Comparison of ENCODE assay signal across 8 mouse cellular contexts in genomic region chr11:61761584-61762407, GRCm38 (mm10). TPM values are rescaled to one million over a fixed set of nuclear protein-coding genes. Genes with fewer than 3 reads are reported as not detected.
DNase-seq lines count a peak whose midpoint lies in the region; ATAC-seq and TF ChIP-seq lines count a peak whose summit lies in the region.

Prpsap2 (minus strand) TSS chr11:61762088.

- no peaks in the 10 kb centered on the region for H3K27me3 ChIP-seq in heart, embryonic 12.5 days (replicated peaks)
- H3K27me3 ChIP-seq in kidney, postnatal 0 days (ENCODE audit: insufficient read depth, low read length): no peaks in the 10 kb centered on the region
- no peaks in the 10 kb centered on the region for H3K27me3 ChIP-seq in liver, embryonic 11.5 days (replicated peaks; ENCODE audit: control insufficient read depth, insufficient read depth, low read length)
- H3K27me3 ChIP-seq in stomach, embryonic 14.5 days (ENCODE audit: control insufficient read depth, insufficient read depth, low read length): no peaks in the 10 kb centered on the region

- ATAC-seq in erythroid progenitor cell, adult 5-6 weeks (replicated peaks; ENCODE audit: low FRiP score, poor library complexity, severe bottlenecking): peak; percentile 90
- ATAC-seq in heart, embryonic 12.5 days (ENCODE audit: insufficient number of reproducible peaks, low FRiP score): peak; percentile 92
- peak; percentile 94 for ATAC-seq in kidney, postnatal 0 days (replicated peaks; ENCODE audit: low FRiP score, low read depth)
- ATAC-seq in liver, embryonic 11.5 days (replicated peaks; ENCODE audit: low FRiP score): peak; percentile 94
- peak; percentile 94 for ATAC-seq in stomach, embryonic 14.5 days (ENCODE audit: insufficient number of reproducible peaks, insufficient read depth, low FRiP score, low read depth)

- peak within 1 kb of the TSS; percentile 80 for H3K4me3 ChIP-seq in heart, embryonic 12.5 days
- H3K4me3 ChIP-seq in kidney, postnatal 0 days (replicated peaks; ENCODE audit: low read depth, low read length): peak within 1 kb of the TSS; percentile 62
- H3K4me3 ChIP-seq in liver, embryonic 11.5 days (ENCODE audit: low read depth, low read length): peak within 1 kb of the TSS; percentile 70
- peak within 1 kb of the TSS; percentile 55 for H3K4me3 ChIP-seq in stomach, embryonic 14.5 days (ENCODE audit: low read depth, low read length)

- no peaks in the 10 kb centered on the region for H3K9me3 ChIP-seq in heart, embryonic 12.5 days (replicated peaks)
- no peaks in the 10 kb centered on the region for H3K9me3 ChIP-seq in kidney, postnatal 0 days (replicated peaks; ENCODE audit: low read length)
- H3K9me3 ChIP-seq in liver, embryonic 11.5 days (ENCODE audit: control insufficient read depth, low read length): no peaks in the 10 kb centered on the region
- H3K9me3 ChIP-seq in stomach, embryonic 14.5 days (ENCODE audit: control insufficient read depth, low read depth, low read length): no peaks in the 10 kb centered on the region

- H3K36me3 ChIP-seq in heart, embryonic 12.5 days: peaks cover 6% of the 10 kb centered on the region
- no peaks in the 10 kb centered on the region for H3K36me3 ChIP-seq in kidney, postnatal 0 days (ENCODE audit: insufficient read depth, low read length)
- no peaks in the 10 kb centered on the region for H3K36me3 ChIP-seq in liver, embryonic 11.5 days (ENCODE audit: control insufficient read depth, insufficient read depth, low read length)
- H3K36me3 ChIP-seq in stomach, embryonic 14.5 days (ENCODE audit: control insufficient read depth, insufficient read depth, low read length): peaks cover 4% of the 10 kb centered on the region; the same call in 1 of the 2 replicates

- WGBS in heart, embryonic 12.5 days: under 1% methylated on average over 51 of the region's 51 CpGs
- under 1% methylated on average over 51 of the region's 51 CpGs for WGBS in kidney, postnatal 0 days
- WGBS in liver, embryonic 11.5 days: under 1% methylated on average over 42 of the region's 51 CpGs
- WGBS in stomach, embryonic 14.5 days: under 1% methylated on average over 51 of the region's 51 CpGs

- H3K4me1 ChIP-seq in heart, embryonic 12.5 days (replicated peaks): peaks cover 4% of the 10 kb centered on the region; the same call in 1 of the 2 replicates
- 0 out of 2 replicates have a peak, but pooled peaks cover 3% of the 10 kb centered on the region for H3K4me1 ChIP-seq in kidney, postnatal 0 days (replicated peaks; ENCODE audit: insufficient read depth, low read length)
- H3K4me1 ChIP-seq in liver, embryonic 11.5 days (replicated peaks; ENCODE audit: control insufficient read depth, insufficient read depth, low read length): peaks cover 21% of the 10 kb centered on the region
- peaks cover 5% of the 10 kb centered on the region; the same call in 1 of the 2 replicates for H3K4me1 ChIP-seq in stomach, embryonic 14.5 days (ENCODE audit: control insufficient read depth, insufficient read depth, low read length)

- peak within 1 kb of the TSS; percentile 70 for H3K4me2 ChIP-seq in heart, embryonic 12.5 days
- H3K4me2 ChIP-seq in kidney, postnatal 0 days (ENCODE audit: low read length): peak within 1 kb of the TSS; percentile 68
- H3K4me2 ChIP-seq in liver, embryonic 11.5 days: peak within 1 kb of the TSS; percentile 72
- H3K4me2 ChIP-seq in stomach, embryonic 14.5 days (replicated peaks; ENCODE audit: low read depth, low read length): peak within 1 kb of the TSS; percentile 71

- peak; percentile 97 for DNase-seq in CD4-positive helper T cell, adult 2 months (ENCODE audit: low read depth, low spot score)
- peak; percentile 89 for DNase-seq in brain, embryonic 18.5 days (ENCODE audit: low read depth, low spot score)
- peak; percentile 99 for DNase-seq in kidney, postnatal 0 days (ENCODE audit: low spot score)
- peak; percentile 99 for DNase-seq in liver, embryonic 11.5 days (ENCODE audit: low spot score)
- DNase-seq in naive thymus-derived CD4-positive, alpha-beta T cell, adult 2 months (ENCODE audit: low read depth): peak; percentile 99

- peak within 1 kb of the TSS; percentile 83 for H3K9ac ChIP-seq in heart, embryonic 12.5 days
- H3K9ac ChIP-seq in kidney, postnatal 0 days (ENCODE audit: low read depth, low read length): peak within 1 kb of the TSS; percentile 91
- H3K9ac ChIP-seq in liver, embryonic 11.5 days (ENCODE audit: low read depth, low read length): peak within 1 kb of the TSS; percentile 75
- peak within 1 kb of the TSS; percentile 48 for H3K9ac ChIP-seq in stomach, embryonic 14.5 days (replicated peaks; ENCODE audit: low read depth, low read length)

- no peak for TF ChIP-seq CTCF in kidney, postnatal 0 days (IDR thresholded peaks at IDR 0.05; ENCODE audit: low read depth)

- H3K27ac ChIP-seq in heart, embryonic 12.5 days (ENCODE audit: poor library complexity, severe bottlenecking): peak within 1 kb of the TSS; percentile 82
- H3K27ac ChIP-seq in kidney, postnatal 0 days: peak within 1 kb of the TSS; percentile 93
- H3K27ac ChIP-seq in liver, embryonic 11.5 days (ENCODE audit: low read depth, low read length): peak within 1 kb of the TSS; percentile 83
- peak within 1 kb of the TSS; percentile 84 for H3K27ac ChIP-seq in stomach, embryonic 14.5 days (ENCODE audit: low read length)

RNA-seq across cellular contexts. Expression of gene Prpsap2, which starts in this region (rescaled TPM):
- 10.8 and 10.9 TPM in 2 replicates for total RNA-seq in erythroid progenitor cell, adult 5-6 weeks (2015; ENCODE audit: low replicate concordance)
- total RNA-seq in erythroid progenitor cell, adult 5-6 weeks (2017; ENCODE audit: low replicate concordance): 5.7 and 14.6 TPM in 2 replicates
- polyA plus RNA-seq in heart, embryonic 12.5 days (2016; fragmentation: Nextera tagmentation; extraction: Ambion mirVana): 16.4 and 20.0 TPM in 2 replicates
- polyA plus RNA-seq in kidney, postnatal 0 days (2015; fragmentation: Nextera tagmentation; extraction: Ambion mirVana): 27.8 and 28.2 TPM in 2 replicates
- 15.4 and 15.7 TPM in 2 replicates for polyA plus RNA-seq in liver, embryonic 11.5 days (2014; fragmentation: Nextera tagmentation; extraction: Ambion mirVana)
- polyA plus RNA-seq in stomach, embryonic 14.5 days (2014; fragmentation: Nextera tagmentation; extraction: Ambion mirVana): 25.4 and 28.9 TPM in 2 replicates

Comparison
In these comparisons a context has a peak if more than half of its experiments do, and no peak if none do; other contexts are left out.
1. Peak in every context shown above with its lines: DNase-seq, ATAC-seq, H3K4me3 ChIP-seq and H3K27ac ChIP-seq.